Mouse (Mus musculus): Measurements from ENCODE around the gene Ugt1a10.

- TF ChIP-seq POLR2A (IDR thresholded peaks at IDR 0.05; ENCODE audit: borderline replicate concordance, insufficient read depth, low read length) (no peak), CTCF (IDR thresholded peaks at IDR 0.05; ENCODE audit: borderline replicate concordance, insufficient read depth, low read depth, low read length) (no peak)
Measured at GRCm38 (mm10) chr1:88234248-88234610, 179.0 kb downstream of the Ugt1a10 start.

Data from cerebellum, adult 2 months (tissue).